Mouse (Mus musculus) liver, embryonic 14.5 days (tissue): Measurements from ENCODE around the gene Nfia.

Experiments
- CTCF ChIP-seq: IDR thresholded peaks from 2 replicates; pipeline ENCODE4 v1.5.1; 2016; ENCODE audit warnings: antibody characterized with exemption, low read depth, control low read depth
- EP300 ChIP-seq: IDR thresholded peaks from 2 replicates; pipeline ENCODE4 v1.6.1; 2016; ENCODE audit warnings: antibody characterized with exemption, low read depth

GRCm38 (mm10) chr4:97991880-97992279, 219.3 kb downstream of the Nfia start:
- TF ChIP-seq CTCF (no peak), EP300 (no peak)
